Mouse (Mus musculus): ENCODE data around the gene Cdhr5. TPM values are rescaled to one million over a fixed set of nuclear protein-coding genes. Genes with fewer than 3 reads are reported as not detected.

The Cdhr5 gene
- total RNA-seq, 4 experiments from 2014 or later = not detected

DNA sequence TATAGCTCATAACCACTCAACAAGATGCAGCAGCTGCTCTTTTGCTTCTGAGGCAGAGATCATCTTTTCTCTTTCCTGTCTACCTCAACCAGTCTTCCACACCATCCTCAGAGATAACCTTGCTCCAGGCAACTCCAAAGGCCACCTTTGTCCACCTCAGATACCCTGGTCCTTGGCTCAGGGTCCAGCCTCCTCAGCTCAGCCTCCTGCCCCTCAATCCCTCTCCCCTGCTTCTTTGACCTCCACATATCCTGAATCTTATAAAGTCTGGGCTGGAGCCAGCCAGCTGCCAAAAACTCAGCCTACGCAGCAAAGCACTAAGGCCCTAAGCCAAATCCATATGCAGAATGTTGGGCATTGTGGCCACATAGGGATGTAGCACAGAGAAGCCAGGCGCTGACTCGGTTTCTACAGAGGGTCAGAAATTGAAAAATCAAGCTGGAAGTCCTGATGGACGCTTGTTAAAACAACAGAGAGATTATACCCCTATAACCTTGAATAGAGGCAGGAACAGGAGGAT, 53.8 kb downstream of the Cdhr5 start:
- DNase-seq (ENCODE audit: low spot score) = no peak

DNA sequence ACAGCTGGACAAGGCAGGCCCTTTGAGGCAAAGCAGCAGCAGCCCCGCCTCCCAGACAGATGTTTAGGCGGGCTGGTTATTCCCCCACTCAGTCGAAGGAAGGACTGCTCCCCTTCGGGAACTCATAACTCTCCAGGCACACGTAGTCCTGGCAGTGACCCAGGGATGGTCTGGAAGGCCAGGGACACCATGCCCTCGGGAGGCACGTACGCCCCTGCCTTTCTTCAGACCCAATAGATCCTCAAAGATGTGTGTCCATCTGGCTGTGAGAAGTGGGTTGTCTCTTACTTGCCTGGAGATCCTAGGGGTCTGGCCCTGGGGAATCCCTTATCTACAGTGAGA, 54.5 kb downstream of the Cdhr5 start:
- DNase-seq (ENCODE audit: low spot score) = no peak

DNA sequence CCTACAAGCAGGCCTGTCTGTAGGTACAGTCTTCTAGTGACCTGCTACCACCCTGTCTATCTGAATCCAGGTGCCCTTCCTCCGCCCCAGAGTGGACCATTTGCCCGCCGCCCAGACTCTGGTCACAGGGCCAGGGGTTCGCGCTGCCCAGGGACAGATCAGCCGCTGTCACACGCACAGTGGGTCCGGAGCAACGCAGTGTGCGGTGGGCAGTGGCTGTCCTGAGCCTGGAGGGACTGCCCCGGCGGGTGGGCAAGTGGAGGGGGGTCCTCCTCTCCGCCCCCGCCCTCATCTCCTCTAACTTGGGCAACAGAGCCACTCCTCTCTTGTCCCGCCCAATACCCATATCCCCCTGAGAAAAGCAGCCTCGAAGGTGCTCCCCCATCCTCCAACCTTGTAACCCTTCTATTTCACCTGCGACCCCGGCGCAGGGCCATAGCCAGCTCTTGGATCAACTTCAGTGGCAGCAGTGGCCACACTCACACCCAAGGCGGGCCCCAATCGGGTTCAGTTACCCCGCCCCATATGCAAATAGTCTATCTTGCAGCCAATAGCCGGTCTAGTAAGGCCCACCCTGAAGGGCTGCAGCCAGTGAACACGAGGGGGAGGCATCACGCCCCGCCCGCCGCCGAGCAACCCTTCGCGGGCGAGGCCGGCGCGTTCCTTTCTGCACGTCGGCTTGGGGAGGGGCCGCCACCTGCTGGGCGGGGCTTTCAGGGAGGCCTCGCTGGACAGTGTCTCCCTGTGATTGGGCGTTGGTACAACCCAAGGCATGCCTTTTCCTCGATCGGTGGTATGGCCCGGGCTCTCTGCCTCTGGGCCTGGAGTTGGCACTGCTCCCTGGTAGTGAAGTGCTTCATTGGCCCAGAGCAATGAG, 55.1 kb downstream of the Cdhr5 start:
- DNase-seq (ENCODE audit: low spot score) = peak; percentile 93

DNA sequence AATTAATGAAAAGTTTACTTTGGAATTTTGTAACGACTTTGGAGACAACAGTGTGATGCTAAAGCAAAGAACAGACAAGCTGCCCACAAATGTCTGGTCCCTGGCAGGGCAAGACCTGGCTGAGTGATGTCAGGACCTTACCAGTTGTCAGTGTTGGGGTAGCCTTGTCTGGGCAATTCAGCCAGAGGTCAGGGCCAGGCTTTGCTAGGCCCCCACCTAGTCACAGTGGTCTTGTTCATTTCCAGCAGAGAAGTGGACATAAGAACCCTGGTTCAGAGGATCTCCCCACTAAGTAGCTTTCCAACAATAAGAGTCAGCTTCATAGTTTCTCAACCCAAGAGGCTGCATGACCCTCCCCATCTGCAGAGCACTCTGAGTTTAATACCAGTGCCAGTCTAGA, 56.2 kb downstream of the Cdhr5 start:
- DNase-seq (ENCODE audit: low spot score) = no peak

DNA sequence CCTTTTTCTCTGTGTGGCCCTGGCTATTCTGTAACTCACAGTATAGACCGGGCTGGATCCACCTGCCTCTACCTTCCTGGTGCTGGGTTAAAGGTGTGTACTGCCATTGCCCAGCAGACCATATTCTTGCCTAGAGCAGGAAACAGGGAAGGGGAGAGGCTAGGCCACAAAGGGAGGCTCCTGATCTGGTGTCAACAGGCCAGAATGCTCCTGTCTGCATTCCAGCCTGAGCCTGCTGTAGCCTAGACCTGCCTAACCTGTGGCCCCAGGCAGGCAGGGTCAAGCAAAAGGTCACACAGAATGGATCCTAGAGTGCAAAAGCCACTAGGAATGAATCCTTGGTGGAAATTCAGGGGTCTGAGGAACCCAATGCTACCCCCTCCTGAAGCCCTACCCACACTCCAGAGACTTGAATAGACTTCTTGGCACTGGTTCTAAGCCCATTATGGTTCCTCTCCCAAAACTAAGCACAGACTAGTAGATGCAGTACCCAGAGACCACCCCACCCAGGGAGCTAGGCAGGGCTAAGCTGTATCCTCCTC, 57.0 kb downstream of the Cdhr5 start:
- DNase-seq (ENCODE audit: low spot score) = no peak

Small RNA genes lying within 50 kb of the gene (microRNA-seq; reads per million reads assigned to microRNA genes)
- 175 reads per million, percentile 65 among the genes with 10 or more reads in this experiment for gene Mir210

Other genes with a start within 250 kb of the Cdhr5 start
- gene Gm17387, start 247.7 kb downstream of the Cdhr5 start, total RNA-seq (2022) = not detected
- not detected for gene B4galnt4, start 215.7 kb downstream of the Cdhr5 start, total RNA-seq (2022)
- gene Pkp3, start 198.6 kb downstream of the Cdhr5 start, total RNA-seq (2022) = under 1 TPM; 0.19 to 0.35 (median 0.27) TPM
- 1 to 10 TPM; 4.8 to 6.5 (median 5.6) TPM for gene Sigirr, start 176.2 kb downstream of the Cdhr5 start, total RNA-seq (2022)
- gene Ano9, start 159.0 kb downstream of the Cdhr5 start, total RNA-seq (2022) = under 1 TPM in 3 of 4 experiments, not detected in 1; 0.08 to 0.41 (median 0.14) TPM
- gene Ptdss2, start 154.4 kb downstream of the Cdhr5 start, total RNA-seq (2022) = 10 to 100 TPM; 28.0 to 35.8 (median 29.7) TPM
- gene Rnh1, start 103.9 kb downstream of the Cdhr5 start, total RNA-seq (2022) = 10 to 100 TPM; 71.3 to 75.2 (median 72.9) TPM
- gene Hras, start 82.8 kb downstream of the Cdhr5 start, total RNA-seq (2022) = 100 to 1,000 TPM in 1 of 4 experiments, 10 to 100 TPM in 3; 81.0 to 107 (median 87.7) TPM
- 1 to 10 TPM; 1.8 to 3.4 (median 3.0) TPM for gene Lrrc56, start 82.6 kb downstream of the Cdhr5 start, total RNA-seq (2022)
- gene Lmntd2, start 62.7 kb downstream of the Cdhr5 start, total RNA-seq (2022) = not detected
- under 1 TPM in 3 of 4 experiments, not detected in 1; 0.66 to 0.90 (median 0.73) TPM for gene Rassf7, start 60.9 kb downstream of the Cdhr5 start, total RNA-seq (2022)
- 10 to 100 TPM; 26.2 to 38.2 (median 31.9) TPM for gene Phrf1, start 48.0 kb downstream of the Cdhr5 start, total RNA-seq (2022)
- 1 to 10 TPM; 1.7 to 2.4 (median 2.1) TPM for gene Irf7, start 10.3 kb downstream of the Cdhr5 start, total RNA-seq (2022)
- not detected for gene Sct, start 2.3 kb upstream of the Cdhr5 start, total RNA-seq (2022)
- not detected for gene Drd4, start 15.2 kb upstream of the Cdhr5 start, total RNA-seq (2022)
- gene Deaf1, start 50.9 kb upstream of the Cdhr5 start, total RNA-seq (2022) = 10 to 100 TPM; 10.8 to 14.7 (median 12.7) TPM
- gene Tmem80, start 51.0 kb upstream of the Cdhr5 start, total RNA-seq (2022) = 10 to 100 TPM; 13.7 to 16.6 (median 15.5) TPM
- gene Eps8l2, start 62.1 kb upstream of the Cdhr5 start, total RNA-seq (2022) = 1 to 10 TPM; 3.7 to 5.0 (median 3.9) TPM
- 100 to 1,000 TPM; 107 to 115 (median 110) TPM for gene Taldo1, start 115.4 kb upstream of the Cdhr5 start, total RNA-seq (2022)
- gene Gatd1, start 137.3 kb upstream of the Cdhr5 start, total RNA-seq (2022) = 10 to 100 TPM; 13.3 to 16.0 (median 14.8) TPM
- 1 to 10 TPM in 3 of 4 experiments, under 1 TPM in 1; 0.78 to 1.7 (median 1.4) TPM for gene Cend1, start 152.7 kb upstream of the Cdhr5 start, total RNA-seq (2022)
- 10 to 100 TPM; 44.3 to 76.1 (median 66.5) TPM for gene Slc25a22, start 161.1 kb upstream of the Cdhr5 start, total RNA-seq (2022)
- under 1 TPM; 0.32 to 0.62 (median 0.44) TPM for gene Pidd1, start 167.2 kb upstream of the Cdhr5 start, total RNA-seq (2022)
- 100 to 1,000 TPM; 796 to 941 (median 846) TPM for gene Rplp2, start 170.6 kb upstream of the Cdhr5 start, total RNA-seq (2022)
- 100 to 1,000 TPM; 419 to 549 (median 431) TPM for gene Pnpla2, start 178.4 kb upstream of the Cdhr5 start, total RNA-seq (2022)
- 10 to 100 TPM; 17.7 to 24.2 (median 19.1) TPM for gene Cracr2b, start 184.3 kb upstream of the Cdhr5 start, total RNA-seq (2022)
- 100 to 1,000 TPM; 331 to 351 (median 345) TPM for gene Cd151, start 190.6 kb upstream of the Cdhr5 start, total RNA-seq (2022)
- 10 to 100 TPM; 75.5 to 93.4 (median 84.3) TPM for gene Polr2l, start 198.3 kb upstream of the Cdhr5 start, total RNA-seq (2022)
- 10 to 100 TPM; 25.8 to 45.3 (median 42.8) TPM for gene Tspan4, start 198.5 kb upstream of the Cdhr5 start, total RNA-seq (2022)